Mouse (Mus musculus) embryonic facial prominence, embryonic 14.5 days (tissue): ENCODE measurements around the gene Epm2aip1. TPM values are rescaled to one million over a fixed set of nuclear protein-coding genes. Genes with fewer than 3 reads are reported as not detected.

Source experiments
- ATAC-seq: fragments of 200-750 bp; cut with Nextera tagmentation; 2 replicates; pipeline ENCODE4 v1.8.0; 2017; ENCODE audit warnings: low read depth, moderate number of reproducible peaks, moderate TSS enrichment
- DNase-seq: peaks from one replicate; pipeline ENCODE4 v3.0.0-alpha.2; 2015; ENCODE audit warnings: low spot score
- H3K27ac ChIP-seq: fragments of 300-500 bp; sonication (generic); replicated peaks from 2 replicates; pipeline ENCODE4 v1.5.1; 2014; ENCODE audit warnings: low read depth, mild to moderate bottlenecking, low read length, moderate library complexity
- H3K27me3 ChIP-seq: fragments of 300-500 bp; sonication (generic); replicated peaks from 2 replicates; pipeline ENCODE4 v1.6.1; 2014; ENCODE audit warnings: low read length; ENCODE audit not compliant: control insufficient read depth, insufficient read depth
- H3K36me3 ChIP-seq: fragments of 300-500 bp; sonication (generic); 2 replicates; pipeline ENCODE4 v1.6.1; 2014; ENCODE audit warnings: low read length, mixed read lengths; ENCODE audit not compliant: control insufficient read depth, insufficient read depth
- H3K4me1 ChIP-seq: fragments of 300-500 bp; sonication (generic); 2 replicates; pipeline ENCODE4 v1.6.1; 2014; ENCODE audit warnings: antibody characterized with exemption, low read length; ENCODE audit not compliant: control insufficient read depth, insufficient read depth
- H3K4me2 ChIP-seq: fragments of 300-500 bp; sonication (generic); 2 replicates; pipeline ENCODE4 v1.6.1; 2014; ENCODE audit warnings: low read depth, mild to moderate bottlenecking, low read length, moderate library complexity, mixed read lengths
- H3K4me3 ChIP-seq: fragments of 300-500 bp; sonication (generic); 2 replicates; pipeline ENCODE4 v1.5.1; 2014; ENCODE audit warnings: low read depth, mild to moderate bottlenecking, low read length
- H3K9ac ChIP-seq: fragments of 300-500 bp; sonication (generic); 2 replicates; pipeline ENCODE4 v1.6.1; 2014; ENCODE audit warnings: low read depth, mild to moderate bottlenecking, low read length, moderate library complexity, mixed read lengths
- H3K9me3 ChIP-seq: fragments of 300-500 bp; sonication (generic); 2 replicates; pipeline ENCODE4 v1.6.1; 2016; ENCODE audit warnings: low read length; ENCODE audit not compliant: control insufficient read depth
- WGBS: fragments of 180-500 bp; shearing (Covaris S2); extraction: QIAGEN DNeasy Blood & Tissue Kit; methylation state at CpG from one replicate; pipeline ENCODE4 v1.1.7; 2014; 5-methylcytosine and 5-hydroxymethylcytosine counted together
- polyA plus RNA-seq: library from polyadenylated mRNA; unstranded; fragments of >200 nt; fragmentation: Nextera tagmentation; extraction: Ambion mirVana; gene quantifications from 2 replicates; pipeline ENCODE4 v1.2.1, GENCODE M21; 2014

Gene Epm2aip1
- polyA plus RNA-seq, 1 experiment from 2014 or later, result 47.0 TPM

DNA sequence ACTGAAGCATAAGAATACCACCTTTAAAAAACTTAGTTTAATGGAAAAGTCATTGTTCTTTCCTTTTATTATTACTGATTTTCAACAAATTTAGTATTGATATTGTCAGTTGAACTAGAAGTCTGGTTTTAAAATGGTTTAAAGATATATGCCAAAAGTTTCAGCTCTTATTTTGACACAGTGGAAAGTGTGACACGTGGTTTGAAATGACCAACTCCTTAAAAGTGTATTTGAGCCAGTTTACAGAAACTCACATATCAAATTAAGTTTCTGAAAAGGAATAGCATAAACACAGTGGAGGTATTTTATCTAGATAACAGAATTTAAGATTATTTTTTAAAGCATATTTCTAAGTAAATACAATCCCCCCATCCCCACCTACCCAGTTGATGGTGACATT is 2.2 kb downstream of the Epm2aip1 start:
- Histone ChIP-seq H3K9me3 (no peaks in the 10 kb centered on the region), H3K36me3 (peaks cover 47% of the 10 kb centered on the region), H3K9ac (0 out of 2 replicates have a peak overlapping the region, but pooled peaks have one; percentile 25), H3K27ac (no peak overlapping the region), H3K4me2 (peak overlapping the region; percentile 70), H3K4me3 (peak overlapping the region; percentile 13), H3K27me3 (no peaks in the 10 kb centered on the region), H3K4me1 (peaks cover 43% of the 10 kb centered on the region)
- no peak for ATAC-seq
- no peak for DNase-seq
- 83% methylated on average over 1 of the region's 1 CpGs for WGBS

DNA sequence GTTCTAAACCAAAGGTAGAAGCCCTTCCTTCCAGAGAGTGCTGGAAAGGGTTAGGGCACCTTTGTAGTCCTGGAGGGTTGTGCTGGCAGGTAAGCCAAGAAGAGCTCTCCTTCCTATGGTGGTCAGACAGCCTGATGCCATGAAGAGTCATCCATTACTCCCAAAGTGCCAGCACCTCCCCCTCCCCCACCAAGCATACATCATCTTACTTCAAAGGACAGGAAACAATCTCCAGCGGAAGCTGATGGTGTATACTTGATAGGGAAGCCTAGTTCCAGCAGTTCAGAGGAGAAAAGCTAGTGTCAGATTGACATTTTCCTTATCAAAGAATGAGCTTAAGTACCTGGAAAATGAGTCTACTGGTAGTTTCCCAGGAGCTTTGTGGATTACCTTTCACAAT is 3.4 kb downstream of the Epm2aip1 start:
- DNase-seq (no peak), ATAC-seq (no peak)
- H3K4me3 ChIP-seq, result peak overlapping the region; percentile 13; the same call in 1 of the 2 replicates
- no peaks in the 10 kb centered on the region for H3K27me3 ChIP-seq
- 29% methylated on average over 1 of the region's 1 CpGs for WGBS
- H3K4me2 ChIP-seq, result peak overlapping the region; percentile 70
- H3K4me1 ChIP-seq, result peaks cover 42% of the 10 kb centered on the region
- H3K9me3 ChIP-seq, result no peaks in the 10 kb centered on the region
- peaks cover 54% of the 10 kb centered on the region for H3K36me3 ChIP-seq
- H3K27ac ChIP-seq, result no peak overlapping the region
- 0 out of 2 replicates have a peak overlapping the region, but pooled peaks have one; percentile 25 for H3K9ac ChIP-seq

DNA sequence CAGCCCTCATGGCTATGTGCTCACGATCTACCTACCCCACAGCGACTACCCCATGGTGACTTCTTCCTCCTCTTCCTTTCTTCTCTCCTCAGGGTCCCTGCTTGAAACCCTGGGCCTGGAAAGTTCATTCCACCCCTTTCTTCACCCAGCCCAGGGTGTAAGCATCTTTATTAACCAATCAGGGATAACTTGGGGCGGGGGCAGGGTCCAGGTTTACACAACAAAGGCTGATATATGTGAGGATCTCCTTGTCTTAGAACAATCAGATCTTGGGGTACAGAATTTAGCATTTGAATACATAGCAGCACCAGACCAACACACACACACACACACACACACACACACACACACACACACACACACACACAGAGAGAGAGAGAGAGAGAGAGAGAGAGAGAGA is 13.3 kb downstream of the Epm2aip1 start:
- Histone ChIP-seq H3K4me3 (no peak overlapping the region), H3K9ac (no peak overlapping the region), H3K27me3 (no peaks in the 10 kb centered on the region), H3K4me2 (no peak overlapping the region), H3K4me1 (no peaks in the 10 kb centered on the region; the same call in 1 of the 2 replicates), H3K9me3 (no peaks in the 10 kb centered on the region), H3K36me3 (no peaks in the 10 kb centered on the region), H3K27ac (no peak overlapping the region)
- WGBS, result 39% methylated on average over 3 of the region's 3 CpGs
- ATAC-seq, result no peak
- no peak for DNase-seq

DNA sequence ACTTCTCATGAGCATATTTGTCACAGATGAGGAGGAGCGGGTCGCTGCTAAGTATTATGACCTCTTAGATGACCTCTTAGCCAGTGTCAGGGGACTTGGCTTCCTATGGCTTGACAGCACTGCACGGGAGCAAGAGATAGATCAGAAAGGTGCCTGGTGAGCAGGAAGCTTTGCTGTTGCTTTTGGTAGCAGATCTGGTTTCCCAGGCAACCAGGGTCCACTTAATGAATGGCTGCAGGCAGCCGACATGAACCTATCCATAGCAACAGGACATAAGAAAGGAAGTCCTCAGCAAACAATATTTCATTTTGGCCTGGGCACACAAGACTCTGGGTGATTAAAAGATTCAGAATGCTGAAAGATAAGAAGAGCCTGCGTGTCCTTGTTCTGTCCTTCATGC is 13.9 kb downstream of the Epm2aip1 start:
- no peak for ATAC-seq
- DNase-seq, result peak; percentile 2
- H3K27me3 ChIP-seq, result no peaks in the 10 kb centered on the region
- H3K9me3 ChIP-seq, result no peaks in the 10 kb centered on the region
- no peak overlapping the region for H3K9ac ChIP-seq
- no peak overlapping the region for H3K4me2 ChIP-seq
- 28% methylated on average over 5 of the region's 5 CpGs for WGBS
- no peak overlapping the region for H3K27ac ChIP-seq
- H3K4me1 ChIP-seq, result no peaks in the 10 kb centered on the region; the same call in 1 of the 2 replicates
- H3K4me3 ChIP-seq, result no peak overlapping the region
- no peaks in the 10 kb centered on the region for H3K36me3 ChIP-seq

DNA sequence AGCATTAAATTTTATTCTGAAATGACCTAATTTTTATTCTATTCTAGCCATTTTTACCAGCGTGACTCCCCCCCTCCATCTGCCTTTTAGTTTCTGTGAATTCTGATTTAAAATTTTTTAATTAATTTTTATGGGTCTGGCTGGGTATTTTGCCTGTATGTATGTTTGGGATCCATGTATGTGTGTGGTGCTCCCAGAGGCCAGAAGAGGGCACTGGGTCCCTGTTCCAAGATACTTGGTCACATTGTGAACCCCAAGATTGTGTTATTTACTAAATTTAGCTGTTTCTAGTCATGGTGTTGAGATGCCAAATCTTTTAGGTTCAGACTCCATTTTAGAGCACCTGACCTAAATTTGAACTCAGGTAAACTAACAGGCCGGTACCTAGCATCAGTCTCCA is 14.7 kb downstream of the Epm2aip1 start:
- Histone ChIP-seq H3K9me3 (no peaks in the 10 kb centered on the region), H3K27ac (no peak overlapping the region), H3K4me2 (no peak overlapping the region), H3K4me3 (no peak overlapping the region), H3K9ac (no peak overlapping the region), H3K36me3 (no peaks in the 10 kb centered on the region), H3K4me1 (no peaks in the 10 kb centered on the region; the same call in 1 of the 2 replicates), H3K27me3 (no peaks in the 10 kb centered on the region)
- no peak for DNase-seq
- ATAC-seq, result no peak
- WGBS, result 77% methylated on average over 2 of the region's 2 CpGs

DNA sequence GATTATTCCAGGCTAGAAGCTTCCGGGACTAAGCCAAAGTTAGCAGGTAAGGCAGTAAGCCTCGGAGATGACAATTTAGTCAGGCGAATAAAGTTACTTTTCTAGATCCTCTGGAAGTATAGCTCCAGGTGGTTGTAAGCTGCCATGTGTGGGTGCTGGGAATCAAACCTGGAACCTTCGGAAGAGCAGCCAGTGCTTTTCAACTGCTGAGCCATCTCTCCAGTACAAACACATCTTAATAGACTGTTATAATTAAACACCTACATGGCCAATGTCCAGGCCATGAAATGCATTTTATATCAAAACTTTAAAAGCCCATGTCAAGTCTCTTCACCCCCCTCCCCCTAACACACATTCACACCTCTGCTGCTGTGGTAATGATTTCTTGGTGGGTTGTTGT is 16.2 kb downstream of the Epm2aip1 start:
- no peaks in the 10 kb centered on the region for H3K9me3 ChIP-seq
- no peak overlapping the region for H3K27ac ChIP-seq
- ATAC-seq, result no peak
- no peak overlapping the region for H3K9ac ChIP-seq
- no peaks in the 10 kb centered on the region; the same call in 1 of the 2 replicates for H3K4me1 ChIP-seq
- no peak overlapping the region for H3K4me2 ChIP-seq
- no peak overlapping the region for H3K4me3 ChIP-seq
- no peaks in the 10 kb centered on the region for H3K36me3 ChIP-seq
- WGBS, result 92% methylated on average over 4 of the region's 4 CpGs
- no peaks in the 10 kb centered on the region for H3K27me3 ChIP-seq
- DNase-seq, result no peak

DNA sequence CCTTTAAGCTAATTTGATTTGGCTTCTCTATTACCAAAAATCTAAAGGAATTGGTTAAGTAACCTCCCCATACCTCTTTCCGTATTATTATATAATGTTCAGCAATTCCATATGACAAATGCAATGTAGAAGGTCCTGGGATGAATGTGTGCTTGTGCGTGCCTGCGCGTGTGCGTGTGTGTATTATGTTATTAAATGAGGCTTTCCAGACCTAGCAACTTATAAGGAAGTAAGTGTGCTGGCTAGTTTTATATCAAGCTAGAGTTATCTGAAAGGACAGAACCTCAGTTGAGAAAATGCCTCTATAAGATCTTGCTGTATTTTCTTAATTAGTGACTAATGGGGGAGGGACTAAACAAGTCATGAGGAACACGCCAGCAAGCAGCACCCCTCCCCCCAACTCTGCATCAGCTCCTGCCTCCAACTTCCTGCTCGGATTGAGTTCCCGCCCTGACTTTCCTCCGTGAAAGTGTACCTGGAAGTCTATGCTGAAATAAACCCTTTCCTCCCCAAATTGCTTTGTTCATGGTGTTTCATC is 17.6 kb downstream of the Epm2aip1 start:
- DNase-seq (peak; percentile 59), ATAC-seq (peak; percentile 58)
- Histone ChIP-seq H3K27me3 (no peaks in the 10 kb centered on the region), H3K27ac (no peak overlapping the region), H3K36me3 (no peaks in the 10 kb centered on the region), H3K9me3 (no peaks in the 10 kb centered on the region), H3K4me3 (no peak overlapping the region), H3K4me1 (no peaks in the 10 kb centered on the region; the same call in 1 of the 2 replicates), H3K9ac (no peak overlapping the region), H3K4me2 (peak overlapping the region; percentile 45)
- 42% methylated on average over 9 of the region's 9 CpGs for WGBS

DNA sequence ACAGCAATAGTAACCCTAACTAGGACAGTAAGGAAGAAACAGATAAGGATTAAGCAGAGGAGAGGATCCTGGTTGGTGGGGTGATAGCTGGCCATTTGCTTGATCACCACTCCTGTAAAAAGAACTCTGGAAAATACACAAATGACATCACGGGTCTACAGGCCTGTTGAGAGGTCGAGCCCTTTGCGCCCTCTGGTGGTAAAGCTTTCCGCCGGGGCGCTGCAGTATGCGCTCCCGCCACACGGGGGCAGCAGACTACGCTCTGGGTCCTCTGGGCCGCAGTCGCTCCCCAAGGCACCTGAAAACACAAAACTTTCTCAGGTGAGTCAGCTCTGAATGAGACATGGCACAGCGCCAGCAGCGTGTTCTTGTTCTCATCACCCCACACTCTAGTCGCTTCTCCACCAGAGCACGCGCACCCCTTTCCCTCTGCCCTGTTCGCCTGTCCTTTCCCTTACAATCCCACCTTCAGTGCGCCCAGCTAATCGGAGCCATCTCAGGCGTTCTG is 18.2 kb downstream of the Epm2aip1 start:
- H3K4me1 ChIP-seq, result no peaks in the 10 kb centered on the region; the same call in 1 of the 2 replicates
- no peak overlapping the region for H3K4me3 ChIP-seq
- 0 out of 2 replicates have a peak overlapping the region, but pooled peaks have one; percentile 5 for H3K9ac ChIP-seq
- no peaks in the 10 kb centered on the region for H3K9me3 ChIP-seq
- peak overlapping the region; percentile 45 for H3K4me2 ChIP-seq
- ATAC-seq, result peak; percentile 68
- no peaks in the 10 kb centered on the region for H3K36me3 ChIP-seq
- WGBS, result 15% methylated on average over 21 of the region's 21 CpGs
- H3K27ac ChIP-seq, result no peak overlapping the region
- no peaks in the 10 kb centered on the region for H3K27me3 ChIP-seq
- DNase-seq, result peak; percentile 82
